Mouse (Mus musculus) spleen, adult 2 months (tissue): ENCODE results near the gene Slc39a7. TPM values are rescaled to one million over a fixed set of nuclear protein-coding genes. Genes with fewer than 3 reads are reported as not detected.
A peak's percentile ranks its signal among the peaks of the same experiment; 100 is the strongest.

Experiments used
- DNase-seq, 2 experiments: peaks; one replicate each; pipeline versions ENCODE4 v3.0.0 to v3.0.0-alpha.2; 2012 to 2021; ENCODE audit warnings: low spot score in 2 of 2, low read depth in 1 of 2
- H3K27ac ChIP-seq: fragments of 200-500 bp; 2 replicates; pipeline ENCODE4 v1.5.1; 2012; ENCODE audit warnings: low read length, inconsistent platforms; ENCODE audit not compliant: insufficient read depth
- H3K27me3 ChIP-seq: fragments of 200-500 bp; 2 replicates; pipeline ENCODE4 v1.6.1; 2012; ENCODE audit warnings: mild to moderate bottlenecking, moderate library complexity, low read length, inconsistent platforms; ENCODE audit not compliant: control insufficient read depth, insufficient read depth
- H3K36me3 ChIP-seq: fragments of 200-500 bp; 2 replicates; pipeline ENCODE4 v1.6.1; 2012; ENCODE audit warnings: mild to moderate bottlenecking, low read length, inconsistent platforms; ENCODE audit not compliant: control insufficient read depth, insufficient read depth
- H3K4me1 ChIP-seq: fragments of 200-500 bp; 2 replicates; pipeline ENCODE4 v1.6.1; 2011; ENCODE audit warnings: inconsistent platforms; ENCODE audit not compliant: control insufficient read depth, insufficient read depth, insufficient read length
- H3K4me3 ChIP-seq: fragments of 200-500 bp; 2 replicates; pipeline ENCODE4 v1.5.1; 2011; ENCODE audit warnings: mild to moderate bottlenecking, inconsistent platforms; ENCODE audit not compliant: insufficient read depth, insufficient read length; ENCODE audit errors: extremely low read depth
- CTCF ChIP-seq: fragments of 200-500 bp; IDR thresholded peaks from 2 replicates; pipeline ENCODE4 v1.5.1; 2011; ENCODE audit warnings: mild to moderate bottlenecking, inconsistent platforms; ENCODE audit not compliant: insufficient read depth, insufficient read length, insufficient replicate concordance; ENCODE audit errors: extremely low read depth
- POLR2A ChIP-seq: fragments of 200-500 bp; IDR thresholded peaks from 2 replicates; pipeline ENCODE4 v1.6.1; 2011; ENCODE audit warnings: low read depth, low read length, inconsistent platforms
- WGBS: fragments of 180-500 bp; shearing (Covaris S2); methylation state at CpG from one replicate; pipeline ENCODE4 v1.1.7; 2018; 5-methylcytosine and 5-hydroxymethylcytosine counted together
- polyA plus RNA-seq: library from polyadenylated mRNA; depleted of rRNA; stranded (reverse); fragments of >200 nt; gene quantifications from 2 replicates; pipeline ENCODE4 v1.2.3, GENCODE M21; 2012

Gene Slc39a7
- polyA plus RNA-seq, 1 experiment: 86.8 TPM

- TF ChIP-seq CTCF: no peak
- TF ChIP-seq POLR2A: no peak
- Histone ChIP-seq H3K36me3 (no peaks in the 10 kb centered on the region), H3K27me3 (no peaks in the 10 kb centered on the region), H3K4me1 (peaks cover 19% of the 10 kb centered on the region), H3K27ac (no peak overlapping the region), H3K4me3 (no peak overlapping the region)
- 41% methylated on average over 3 of the region's 3 CpGs for WGBS
- DNase-seq: no peak
These were observed 37.4 kb upstream of the Slc39a7 start for GRCm38 (mm10) chr17:34068864-34069263.

DNA sequence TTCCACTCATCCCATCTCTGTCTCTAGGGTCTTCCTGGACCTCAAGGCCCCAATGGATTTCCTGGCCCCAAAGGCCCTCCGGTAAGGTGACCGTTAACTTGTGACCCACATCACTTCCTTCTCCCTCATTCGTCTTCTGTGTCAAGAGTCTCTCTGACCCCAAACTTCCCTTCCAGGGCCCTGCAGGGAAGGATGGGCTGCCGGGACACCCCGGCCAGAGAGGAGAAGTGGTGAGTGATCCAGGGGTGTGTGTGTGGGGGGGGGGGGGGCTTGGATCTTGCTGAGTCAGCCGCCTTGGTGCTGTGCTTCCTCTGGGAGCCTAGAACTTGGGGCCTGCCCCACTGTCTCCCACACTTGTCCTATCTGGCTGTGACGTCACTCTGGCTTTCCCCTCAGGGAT is 25.7 kb upstream of the Slc39a7 start:
- DNase-seq: no peak
- no peaks in the 10 kb centered on the region for H3K36me3 ChIP-seq
- 24% methylated on average over 7 of the region's 7 CpGs for WGBS
- H3K27ac ChIP-seq: no peak overlapping the region
- no peak for TF ChIP-seq CTCF
- TF ChIP-seq POLR2A: no peak
- no peaks in the 10 kb centered on the region for H3K4me1 ChIP-seq
- no peak overlapping the region for H3K4me3 ChIP-seq
- no peaks in the 10 kb centered on the region for H3K27me3 ChIP-seq

DNA sequence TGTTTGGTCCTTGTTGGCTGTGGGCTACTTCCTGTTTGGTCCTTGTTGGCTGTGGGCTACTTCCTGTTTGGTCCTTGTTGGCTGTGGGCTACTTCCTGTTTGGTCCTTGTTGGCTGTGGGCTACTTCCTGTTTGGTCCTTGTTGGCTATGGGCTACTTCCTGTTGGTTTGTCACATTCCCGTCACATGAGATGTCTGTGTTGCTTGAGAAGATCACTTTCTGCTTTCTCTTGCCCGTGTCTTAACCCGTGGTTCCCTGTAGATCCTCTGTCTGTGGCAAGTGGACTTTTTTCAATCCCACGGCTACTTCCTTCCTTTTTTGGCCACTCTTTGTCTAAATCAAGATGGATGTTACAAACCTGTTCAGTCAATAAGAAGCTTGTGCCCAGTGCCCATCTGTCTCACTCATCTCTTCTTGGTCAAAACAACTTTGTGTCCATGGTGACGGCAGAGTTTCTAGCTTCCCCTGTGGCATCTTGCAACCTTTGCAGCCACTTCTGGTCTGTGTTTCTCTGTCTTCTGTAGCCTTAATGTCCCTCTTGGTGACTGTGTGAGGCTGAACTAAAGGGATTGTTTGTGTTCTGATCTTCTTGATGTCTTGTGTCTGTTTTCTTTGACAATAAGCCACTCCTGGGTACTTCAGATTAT is 16.0 kb upstream of the Slc39a7 start:
- TF ChIP-seq POLR2A: no peak
- TF ChIP-seq CTCF: no peak
- H3K36me3 ChIP-seq: no peaks in the 10 kb centered on the region
- WGBS: 48% methylated on average over 5 of the region's 5 CpGs
- H3K27ac ChIP-seq: peak overlapping the region; percentile 43; the same call in 1 of the 2 replicates
- H3K4me1 ChIP-seq: no peaks in the 10 kb centered on the region; the same call in 1 of the 2 replicates
- no peak overlapping the region for H3K4me3 ChIP-seq
- DNase-seq: peak in 1 of 2 experiments; percentile 61
- H3K27me3 ChIP-seq: no peaks in the 10 kb centered on the region

DNA sequence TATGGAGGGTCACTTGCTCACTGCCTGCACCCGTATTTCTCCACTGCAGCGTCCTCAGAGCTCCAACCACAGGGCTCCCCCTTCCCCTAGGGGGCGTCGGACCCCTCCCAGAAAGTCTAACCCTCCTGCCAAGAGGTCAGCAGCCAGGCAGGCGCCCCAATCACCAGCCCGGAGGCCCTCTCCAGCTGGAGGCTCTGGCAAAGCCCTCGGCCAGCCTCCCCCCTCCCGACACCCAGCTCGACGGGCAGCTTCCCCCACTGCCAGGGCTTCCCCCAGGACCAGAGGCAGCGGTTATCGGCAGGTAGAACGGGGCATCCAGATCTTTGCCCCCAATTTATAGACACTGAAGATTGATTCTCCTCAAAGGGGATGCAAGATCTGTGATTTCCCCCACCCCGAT is 14.5 kb upstream of the Slc39a7 start:
- TF ChIP-seq POLR2A (no peak), CTCF (no peak)
- DNase-seq: no peak
- Histone ChIP-seq H3K27ac (no peak overlapping the region), H3K4me1 (no peaks in the 10 kb centered on the region; the same call in 1 of the 2 replicates), H3K36me3 (no peaks in the 10 kb centered on the region), H3K4me3 (no peak overlapping the region), H3K27me3 (no peaks in the 10 kb centered on the region)
- 91% methylated on average over 14 of the region's 14 CpGs for WGBS

- DNase-seq: no peak
- Histone ChIP-seq H3K27me3 (peaks cover 6% of the 10 kb centered on the region; the same call in 1 of the 2 replicates), H3K36me3 (peaks cover 25% of the 10 kb centered on the region), H3K4me3 (no peak overlapping the region), H3K4me1 (no peaks in the 10 kb centered on the region), H3K27ac (no peak overlapping the region)
- 37% methylated on average over 17 of the region's 17 CpGs for WGBS
- TF ChIP-seq POLR2A (no peak), CTCF (no peak)
These were observed 8.3 kb upstream of the Slc39a7 start for GRCm38 (mm10) chr17:34039562-34040450.

GRCm38 (mm10) chr17:34038878-34039561 is 7.5 kb upstream of the Slc39a7 start, which contains the start of gene Col11a2:
Col11a2 (plus strand) TSS chr17:34039437.
- no peak within 1 kb of the TSS for H3K4me3 ChIP-seq
- WGBS: 21% methylated on average over 28 of the region's 28 CpGs
- H3K27me3 ChIP-seq: peaks cover 6% of the 10 kb centered on the region; the same call in 1 of the 2 replicates
- DNase-seq: no peak
- TF ChIP-seq CTCF: no peak
- no peak for TF ChIP-seq POLR2A
- no peaks in the 10 kb centered on the region for H3K4me1 ChIP-seq
- H3K27ac ChIP-seq: no peak within 1 kb of the TSS
- peaks cover 29% of the 10 kb centered on the region for H3K36me3 ChIP-seq
